Mouse (Mus musculus): ENCODE results near the gene Crb1. TPM values are rescaled to one million over a fixed set of nuclear protein-coding genes. Genes with fewer than 3 reads are reported as not detected.
A peak's percentile ranks its signal among the peaks of the same experiment; 100 is the strongest.
"Not testable (repeated sequence)": the region's sequence is repeated elsewhere in the genome, so short reads cannot be mapped to it uniquely, and the experiment has no call there.

Crb1 gene
- under 1 TPM; 0.52 to 0.73 (median 0.65) TPM for total RNA-seq (2022)

DNA sequence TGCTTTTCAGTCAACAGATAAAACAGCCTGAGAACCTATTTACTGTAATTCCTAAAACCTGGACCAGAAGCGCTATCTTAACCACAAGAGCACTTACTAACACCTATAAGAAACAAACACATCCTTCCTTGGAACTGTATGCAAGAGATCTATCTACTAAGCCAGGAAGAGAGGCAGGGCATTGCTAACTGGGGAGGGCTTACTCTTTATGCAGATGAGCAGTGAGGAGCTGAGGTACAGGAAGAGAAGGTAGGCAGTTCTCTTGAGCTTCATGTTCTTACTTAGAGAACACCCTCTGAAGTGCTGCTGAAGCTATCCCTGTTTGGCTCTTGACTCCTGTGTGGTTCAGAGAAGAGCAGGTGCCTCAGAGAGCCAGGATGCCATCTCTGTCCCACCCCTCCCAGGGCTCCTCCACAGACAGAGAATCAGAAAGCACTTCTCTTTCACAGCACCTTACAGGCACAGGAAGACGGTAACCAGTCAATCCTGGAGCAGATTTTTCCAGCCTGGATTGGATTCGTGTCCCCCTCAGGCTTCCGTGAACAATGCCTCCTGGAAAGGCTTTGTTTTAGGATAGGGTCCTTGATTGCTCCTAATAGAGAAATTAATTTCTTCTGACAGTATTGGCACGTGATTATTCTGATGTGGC is at the start of gene Crb1:
Crb1 (minus strand) TSS at position 463 of the 649 bp plus-strand sequence.
- no peak for DNase-seq (ENCODE audit: low spot score in 2 of 2)

DNA sequence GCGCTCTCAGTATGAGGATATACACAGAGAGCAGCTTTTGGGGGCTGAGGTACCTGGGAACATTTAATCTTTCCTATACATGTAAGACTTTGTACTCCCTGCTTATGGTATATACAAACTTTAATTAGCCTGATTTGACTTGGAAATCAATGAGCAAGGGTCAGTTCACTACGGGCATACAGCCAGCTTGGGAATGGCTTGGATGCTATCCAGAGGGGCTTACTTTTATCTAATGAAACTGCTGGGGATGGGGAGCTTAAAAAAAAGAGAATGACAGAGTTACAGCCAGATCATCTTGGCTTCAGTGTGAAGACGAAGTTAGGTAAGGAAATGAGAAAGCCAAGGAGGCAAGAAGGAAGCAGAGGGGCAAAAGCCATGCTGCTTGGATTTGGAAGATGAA is 48.1 kb upstream of the Crb1 start:
- no peak for DNase-seq (ENCODE audit: low spot score in 2 of 2)

- DNase-seq (ENCODE audit: low spot score in 2 of 2): no peak
Measured at GRCm38 (mm10) chr1:139423931-139424330, 47.0 kb upstream of the Crb1 start.

DNA sequence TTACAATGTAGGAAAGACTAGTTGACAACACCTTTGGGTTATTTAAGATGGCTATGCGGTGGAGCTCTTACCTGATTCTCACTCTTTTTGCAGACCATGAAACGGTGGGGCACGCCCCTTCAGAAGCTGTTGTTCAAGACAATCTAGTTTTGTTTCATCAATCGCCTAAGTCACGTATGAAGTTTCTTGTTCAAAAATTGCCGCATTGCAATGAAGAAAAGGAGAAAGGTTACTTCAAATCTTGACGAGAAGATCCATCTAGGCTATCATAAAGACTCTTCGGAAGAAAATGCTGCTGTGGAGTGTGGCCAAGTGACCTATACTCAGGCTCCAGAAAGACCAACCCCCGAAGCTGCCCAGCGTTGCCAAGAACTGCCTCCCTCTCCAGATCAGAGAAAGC is 46.0 kb upstream of the Crb1 start:
- no peak for DNase-seq (ENCODE audit: low spot score in 2 of 2)

- peak; percentile 71 to 86 for DNase-seq (ENCODE audit: low spot score in 2 of 2)
Measured at GRCm38 (mm10) chr1:139421875-139422791, 45.2 kb upstream of the Crb1 start, which contains the start of gene Zbtb41. Gene Zbtb41 (plus strand): TSS chr1:139422288.

- DNase-seq (ENCODE audit: low spot score in 2 of 2): no peak
Measured at GRCm38 (mm10) chr1:139421521-139421874, 44.6 kb upstream of the Crb1 start.

GRCm38 (mm10) chr1:139413465-139413864 is 36.6 kb upstream of the Crb1 start:
- no peak for DNase-seq (ENCODE audit: low spot score in 2 of 2)

GRCm38 (mm10) chr1:139412365-139412764 is 35.5 kb upstream of the Crb1 start:
- not testable (repeated sequence) for DNase-seq (ENCODE audit: low spot score in 2 of 2)

- no peak for DNase-seq (ENCODE audit: low spot score in 2 of 2)
Measured at GRCm38 (mm10) chr1:139407701-139408100, 30.8 kb upstream of the Crb1 start.

DNA sequence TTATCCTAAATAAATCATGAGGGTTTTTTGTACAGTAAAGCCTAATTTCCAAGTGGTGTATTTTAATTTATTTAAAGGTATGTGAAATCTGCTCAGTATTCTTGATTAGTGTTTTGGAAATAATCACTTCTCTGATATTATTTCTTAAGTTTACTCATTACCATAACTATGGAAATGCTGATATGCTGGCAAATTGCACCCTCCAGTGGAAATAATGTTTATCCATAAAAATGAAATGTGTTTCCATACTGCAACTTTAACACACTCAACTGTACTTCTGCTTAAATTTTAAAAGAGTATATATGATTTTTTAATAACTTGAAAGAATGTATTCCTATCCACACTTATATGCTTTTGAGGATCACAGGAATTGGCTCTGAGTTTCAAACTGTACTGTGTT is 28.9 kb upstream of the Crb1 start:
- no peak for DNase-seq (ENCODE audit: low spot score in 2 of 2)

- DNase-seq (ENCODE audit: low spot score in 2 of 2): no peak
Measured at GRCm38 (mm10) chr1:139396589-139396988, 19.7 kb upstream of the Crb1 start.

GRCm38 (mm10) chr1:139391747-139392146 is 14.8 kb upstream of the Crb1 start:
- DNase-seq (ENCODE audit: low spot score in 2 of 2): no peak

GRCm38 (mm10) chr1:139379621-139379984 is 2.7 kb upstream of the Crb1 start:
- no peak for DNase-seq (ENCODE audit: low spot score in 2 of 2)

DNA sequence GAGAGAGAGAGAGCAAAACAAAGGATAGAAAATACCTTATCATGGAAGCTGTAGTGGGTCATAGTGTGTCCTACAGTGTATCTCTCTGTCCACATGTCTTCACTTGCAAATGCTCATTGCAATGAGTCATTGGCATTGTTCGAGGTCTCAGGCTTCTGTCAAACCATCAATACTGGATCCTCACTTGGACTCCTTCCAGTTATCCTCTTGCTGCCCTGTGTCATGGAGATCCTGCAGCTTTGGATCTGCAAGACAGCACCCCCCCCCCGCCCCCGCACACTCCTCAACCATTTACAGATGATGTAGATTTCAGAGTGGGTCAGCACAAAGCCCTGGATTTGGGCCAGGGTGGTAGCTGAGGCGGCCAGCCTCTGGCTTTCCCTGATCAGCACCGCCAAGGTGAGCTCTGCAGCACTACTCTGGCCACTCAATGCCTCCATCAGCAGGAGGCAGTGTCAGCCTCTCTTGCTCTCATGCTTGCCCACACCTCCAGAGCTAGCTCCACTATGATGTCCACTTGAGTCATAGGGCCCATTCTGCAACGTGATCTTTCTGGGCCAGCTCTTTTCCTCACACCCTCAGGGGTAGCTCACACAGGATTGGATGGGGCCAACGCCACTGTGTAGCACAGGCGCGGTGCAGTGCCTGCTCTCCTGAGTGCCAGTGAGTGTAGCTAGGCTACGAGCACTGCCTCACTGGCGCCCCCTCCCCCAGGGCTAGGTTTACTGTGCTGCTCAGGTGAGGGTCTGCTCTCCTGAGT is 2.1 kb upstream of the Crb1 start:
- no peak for DNase-seq (ENCODE audit: low spot score in 2 of 2)

DNA sequence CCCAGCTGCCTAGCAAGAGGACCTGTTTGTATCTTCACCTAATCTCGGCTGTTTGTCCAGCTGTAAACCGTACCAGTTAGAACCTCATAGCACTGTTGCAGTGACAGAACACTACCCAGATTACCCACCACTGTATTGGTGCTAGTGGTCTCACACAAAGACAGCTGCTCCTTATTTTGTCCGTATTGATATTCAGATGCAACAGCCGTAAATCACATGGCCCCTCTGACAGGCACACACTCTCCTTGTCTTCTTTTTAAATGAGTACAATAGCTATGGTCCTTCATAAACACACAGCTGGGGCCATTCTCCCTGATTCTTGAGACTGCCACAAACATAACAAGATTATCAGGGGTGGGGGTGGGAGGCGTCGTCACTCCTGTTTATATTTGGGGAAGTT is 1.0 kb downstream of the Crb1 start:
- DNase-seq (ENCODE audit: low spot score in 2 of 2): no peak

GRCm38 (mm10) chr1:139371341-139371740 is 5.6 kb downstream of the Crb1 start:
- DNase-seq (ENCODE audit: low spot score in 2 of 2): no peak

DNA sequence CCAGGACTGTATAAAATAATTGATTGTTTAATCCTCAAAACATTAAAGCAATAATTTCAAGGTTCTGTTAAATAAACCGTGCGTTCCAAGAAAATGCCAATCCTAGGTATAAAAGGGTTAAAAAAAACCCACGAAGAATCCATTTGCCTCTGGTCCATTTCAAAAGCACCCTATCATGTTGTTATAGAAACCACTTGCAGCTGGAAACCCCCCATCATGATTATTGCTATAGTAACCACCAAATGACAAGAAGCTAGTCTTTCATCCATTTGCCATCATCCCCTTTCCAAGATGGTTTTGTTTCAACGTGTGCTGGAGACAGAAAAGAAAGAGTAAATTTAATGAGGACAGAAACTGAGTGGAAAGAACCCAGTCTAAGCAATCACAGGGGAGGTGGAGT is 28.3 kb downstream of the Crb1 start:
- DNase-seq (ENCODE audit: low spot score in 2 of 2): no peak

DNA sequence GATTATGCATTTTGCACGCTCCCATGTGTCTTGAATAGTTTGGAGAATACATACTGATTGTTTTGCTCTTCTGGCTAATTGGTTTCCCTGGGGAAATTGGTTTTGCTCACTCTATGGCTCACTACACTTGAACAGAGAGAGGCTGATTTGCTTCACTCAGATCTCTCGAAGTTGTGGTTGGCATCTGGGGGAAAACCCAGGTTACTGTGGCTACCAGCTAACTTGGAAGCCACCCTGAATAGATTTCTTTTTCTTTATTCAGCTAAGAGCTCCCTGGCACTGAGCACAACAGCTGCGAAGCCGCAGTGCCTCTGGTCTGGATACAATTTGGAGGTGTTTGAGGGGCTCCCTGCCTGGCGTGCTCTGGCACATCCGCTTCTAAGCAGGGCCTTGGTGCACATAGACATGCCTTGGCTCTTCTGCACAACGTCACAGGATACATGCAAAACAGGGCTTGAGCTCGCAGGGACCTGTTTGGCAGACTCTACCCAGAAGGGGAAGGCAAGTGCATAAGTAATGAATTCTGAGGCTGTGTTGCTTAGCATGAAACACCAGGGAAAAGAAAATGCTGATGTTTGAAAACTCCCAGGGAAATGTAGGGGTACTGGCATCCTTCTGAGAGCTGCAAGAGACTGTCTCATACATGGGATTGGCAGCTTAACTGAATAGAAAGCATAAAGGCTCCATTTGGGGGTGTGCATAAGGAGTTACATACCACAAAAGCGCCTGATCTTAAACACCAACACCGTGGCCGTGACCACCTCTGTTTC is 30.1 kb downstream of the Crb1 start:
- peak; percentile 40 to 45 for DNase-seq (ENCODE audit: low spot score in 2 of 2)

GRCm38 (mm10) chr1:139346030-139346601 is 30.8 kb downstream of the Crb1 start:
- no peak for DNase-seq (ENCODE audit: low spot score in 2 of 2)

GRCm38 (mm10) chr1:139340178-139340859 is 36.6 kb downstream of the Crb1 start:
- no peak for DNase-seq (ENCODE audit: low spot score in 2 of 2)
